Mouse (Mus musculus): ENCODE measurements at regions not wholly inside any gene's neighbourhood (a gene's known extent, or its start where the extent isn't known, plus 50 kb on each side); places are given as distances from the start of the nearest gene placed in this dataset.
"Not testable (repeated sequence)": the region's sequence is repeated elsewhere in the genome, so short reads cannot be mapped to it uniquely, and the experiment has no call there.

DNA sequence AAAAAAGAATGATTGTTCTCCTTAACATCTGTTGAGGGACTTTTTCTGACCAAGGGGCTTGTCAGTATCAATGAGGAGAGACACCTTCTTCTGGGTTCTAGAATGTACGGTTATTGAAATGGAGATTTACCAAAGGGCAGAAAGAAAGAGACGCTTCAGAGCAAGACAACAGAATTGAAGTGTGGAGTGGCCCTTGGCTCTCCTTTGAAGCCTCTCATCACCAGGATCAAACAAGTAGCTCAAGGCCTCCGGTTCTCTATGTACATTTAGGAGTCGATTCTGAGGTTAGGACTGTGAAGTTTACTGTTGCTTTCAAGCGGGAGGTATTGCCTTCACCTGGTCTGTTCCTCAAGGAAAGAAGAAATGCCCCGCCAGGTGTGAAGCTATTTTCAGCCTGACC, 53.2 kb upstream of the Jarid2 start:
- Histone ChIP-seq H3K4me3 (ENCODE audit: low read depth, low read length) (no peak overlapping the region), H3K4me1 (ENCODE audit: control insufficient read depth, insufficient read depth, low read length) (peaks cover 5% of the 10 kb centered on the region; the same call in 1 of the 2 replicates), H3K4me2 (ENCODE audit: low read depth, severe bottlenecking) (no peak overlapping the region), H3K9me3 (ENCODE audit: control insufficient read depth, low read length) (no peaks in the 10 kb centered on the region), H3K27me3 (ENCODE audit: control insufficient read depth, insufficient read depth, low read length) (peaks cover 2% of the 10 kb centered on the region; the same call in 1 of the 2 replicates), H3K27ac (replicated peaks; ENCODE audit: low read depth, low read length) (no peak overlapping the region), H3K36me3 (ENCODE audit: control insufficient read depth, insufficient read depth, low read length) (no peaks in the 10 kb centered on the region), H3K9ac (ENCODE audit: low read length) (no peak overlapping the region)
- DNase-seq (ENCODE audit: low spot score) = no peak
- 86% methylated on average over 6 of the region's 6 CpGs for WGBS
- no peak for ATAC-seq (ENCODE audit: insufficient number of reproducible peaks, low FRiP score, low TSS enrichment, low read depth)

DNA sequence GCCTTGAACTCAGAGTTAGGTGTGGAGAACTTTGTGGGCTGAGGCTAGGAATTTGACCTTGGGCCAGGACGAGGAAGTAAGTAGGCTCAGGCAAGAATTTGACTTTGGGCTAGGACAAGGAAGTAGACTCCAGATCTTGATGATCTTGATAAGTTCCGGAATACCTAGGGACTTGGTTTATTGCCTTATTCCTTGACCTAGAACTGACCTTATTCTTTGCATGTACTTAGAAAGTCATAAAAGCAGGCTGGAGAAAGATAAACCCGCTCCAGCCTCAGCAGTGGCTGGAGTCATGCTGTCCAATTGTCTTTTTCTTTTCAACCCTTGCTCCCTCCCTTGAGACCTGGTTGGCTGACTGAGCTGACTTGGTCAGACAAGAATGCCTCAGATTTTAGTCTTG, 51.2 kb upstream of the Jarid2 start:
- Histone ChIP-seq H3K9ac (ENCODE audit: low read length) (no peak overlapping the region), H3K4me3 (ENCODE audit: low read depth, low read length) (no peak overlapping the region), H3K27me3 (ENCODE audit: control insufficient read depth, insufficient read depth, low read length) (peaks cover 2% of the 10 kb centered on the region; the same call in 1 of the 2 replicates), H3K36me3 (ENCODE audit: control insufficient read depth, insufficient read depth, low read length) (no peaks in the 10 kb centered on the region), H3K4me2 (ENCODE audit: low read depth, severe bottlenecking) (no peak overlapping the region), H3K9me3 (ENCODE audit: control insufficient read depth, low read length) (no peaks in the 10 kb centered on the region), H3K27ac (replicated peaks; ENCODE audit: low read depth, low read length) (no peak overlapping the region), H3K4me1 (ENCODE audit: control insufficient read depth, insufficient read depth, low read length) (peaks cover 8% of the 10 kb centered on the region; the same call in 1 of the 2 replicates)
- ATAC-seq (ENCODE audit: insufficient number of reproducible peaks, low FRiP score, low TSS enrichment, low read depth) (no peak), DNase-seq (ENCODE audit: low spot score) (no peak)
- 80% methylated on average over 3 of the region's 3 CpGs for WGBS

DNA sequence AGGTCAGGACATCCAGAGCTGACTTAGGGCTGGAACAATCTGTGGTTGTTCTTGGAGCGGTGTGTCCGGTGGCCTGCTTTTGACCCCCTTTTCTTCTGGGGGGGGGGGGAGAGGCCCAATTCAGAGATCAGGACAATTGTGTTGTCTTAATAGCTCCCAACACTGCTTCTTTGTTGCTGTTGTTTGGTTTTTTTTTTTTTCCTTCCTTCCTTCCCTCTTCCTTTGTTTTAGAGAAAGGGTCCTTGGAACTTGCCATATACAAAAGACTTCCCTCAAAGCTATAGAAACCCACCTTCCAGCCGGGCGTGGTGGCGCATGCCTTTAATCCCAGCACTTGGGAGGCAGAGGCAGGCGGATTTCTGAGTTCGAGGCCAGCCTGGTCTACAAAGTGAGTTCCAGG, 49.8 kb upstream of the Jarid2 start:
- not testable (repeated sequence) for ATAC-seq (ENCODE audit: insufficient number of reproducible peaks, low FRiP score, low TSS enrichment, low read depth); DNase-seq (ENCODE audit: low spot score); H3K9ac ChIP-seq (ENCODE audit: low read length); H3K27ac ChIP-seq (replicated peaks; ENCODE audit: low read depth, low read length); H3K36me3 ChIP-seq (ENCODE audit: control insufficient read depth, insufficient read depth, low read length); H3K4me3 ChIP-seq (ENCODE audit: low read depth, low read length); H3K4me2 ChIP-seq (ENCODE audit: low read depth, severe bottlenecking); H3K27me3 ChIP-seq (ENCODE audit: control insufficient read depth, insufficient read depth, low read length); H3K9me3 ChIP-seq (ENCODE audit: control insufficient read depth, low read length)
- WGBS = 95% methylated on average over 6 of the region's 7 CpGs
- H3K4me1 ChIP-seq (ENCODE audit: control insufficient read depth, insufficient read depth, low read length) = peaks cover 10% of the 10 kb centered on the region; the same call in 1 of the 2 replicates
